Comparison of ENCODE assay signal across 26 mouse cellular contexts in genomic region chr9:42004140-42004539, GRCm38 (mm10).
A peak's percentile ranks its signal among the peaks of the same experiment; 100 is the strongest.
DNase-seq lines count a peak whose midpoint lies in the region; ATAC-seq lines count a peak whose summit lies in the region.
"Had no signal": no experiment of that assay in that cellular context is flagged by ENCODE, and none has a peak within 500 bp of the region (broad histone marks: within the 10 kb centered on the region; RNA-seq: fewer than 3 reads in every experiment).

No protein-coding gene starts in this region.

- no peak overlapping the region for H3K4me2 ChIP-seq in stomach, embryonic 16.5 days (ENCODE audit: low read depth, low read length)
- H3K4me2 ChIP-seq: heart, embryonic 15.5 days; limb, embryonic 15.5 days; liver, embryonic 15.5 days; lung, embryonic 15.5 days; midbrain, embryonic 13.5 days had no signal

- H3K9me3 ChIP-seq in embryonic facial prominence, embryonic 10.5 days: no peaks in the 10 kb centered on the region
- H3K9me3 ChIP-seq in stomach, embryonic 16.5 days (replicated peaks; ENCODE audit: control insufficient read depth, low read length): no peaks in the 10 kb centered on the region
- H3K9me3 ChIP-seq: heart, embryonic 15.5 days; limb, embryonic 15.5 days; liver, embryonic 15.5 days; lung, embryonic 15.5 days; megakaryocyte, embryonic 14.5 days; midbrain, embryonic 13.5 days had no signal

- peak; percentile 32 to 86 for DNase-seq in adrenal gland, adult (ENCODE audit: inconsistent age in 2 of 2, low spot score in 1 of 2)
- no peak for DNase-seq in adrenal gland, postnatal 4 days (ENCODE audit: low spot score in 2 of 2)
- DNase-seq in adrenal gland, adult 2 months: peak; percentile 70
- no peak for DNase-seq in embryonic facial prominence, embryonic 10.5 days (ENCODE audit: low spot score)
- no peak for DNase-seq in frontal cortex, postnatal 10 days (ENCODE audit: low spot score in 2 of 2)
- no peak for DNase-seq in left cerebral cortex, adult 11 months (ENCODE audit: low spot score)
- DNase-seq: cerebellum, adult 9-11 months; forebrain, postnatal 0 days; heart, postnatal 36 days; kidney, adult 18-20 months; kidney, postnatal 4 days; layer of hippocampus, adult 9-11 months; left cerebral cortex, postnatal 4 days; lung, postnatal 36 days; right cerebral cortex, postnatal 14 days; spleen, adult 18-20 months; thymus, postnatal 25 days had no signal

- H3K27ac ChIP-seq in embryonic facial prominence, embryonic 10.5 days (replicated peaks): peak overlapping the region; percentile 59
- H3K27ac ChIP-seq in stomach, embryonic 16.5 days (ENCODE audit: low read length): peak overlapping the region; percentile 25
- H3K27ac ChIP-seq: heart, embryonic 15.5 days; hindbrain, postnatal 0 days; left cerebral cortex, adult 2 months; limb, embryonic 15.5 days; liver, embryonic 15.5 days; lung, embryonic 15.5 days; midbrain, embryonic 13.5 days had no signal

- peaks cover 3% of the 10 kb centered on the region; the same call in 1 of the 2 replicates for H3K36me3 ChIP-seq in embryonic facial prominence, embryonic 10.5 days (replicated peaks)
- no peaks in the 10 kb centered on the region for H3K36me3 ChIP-seq in stomach, embryonic 16.5 days (ENCODE audit: control insufficient read depth, insufficient read depth, low read length)
- H3K36me3 ChIP-seq: heart, embryonic 15.5 days; liver, embryonic 15.5 days; midbrain, embryonic 13.5 days had no signal

- H3K27me3 ChIP-seq in embryonic facial prominence, embryonic 10.5 days (replicated peaks; ENCODE audit: low read depth, poor library complexity, severe bottlenecking): peaks cover 4% of the 10 kb centered on the region
- H3K27me3 ChIP-seq in stomach, embryonic 16.5 days (ENCODE audit: control insufficient read depth, insufficient read depth, low read length): no peaks in the 10 kb centered on the region
- H3K27me3 ChIP-seq: heart, embryonic 15.5 days; limb, embryonic 15.5 days; liver, embryonic 15.5 days; lung, embryonic 15.5 days; midbrain, embryonic 13.5 days had no signal

- WGBS in embryonic facial prominence, embryonic 10.5 days: 94% methylated on average over 4 of the region's 4 CpGs
- 60% methylated on average over 4 of the region's 4 CpGs for WGBS in stomach, embryonic 16.5 days

- H3K9ac ChIP-seq in stomach, embryonic 16.5 days (ENCODE audit: low read length): no peak overlapping the region; the same call in 1 of the 2 replicates
- H3K9ac ChIP-seq: forebrain, postnatal 0 days; heart, embryonic 15.5 days; limb, embryonic 15.5 days; liver, embryonic 15.5 days; lung, embryonic 15.5 days; midbrain, embryonic 13.5 days had no signal

- peaks cover 22% of the 10 kb centered on the region for H3K4me1 ChIP-seq in embryonic facial prominence, embryonic 10.5 days
- peaks cover 3% of the 10 kb centered on the region; the same call in 1 of the 2 replicates for H3K4me1 ChIP-seq in stomach, embryonic 16.5 days (ENCODE audit: control insufficient read depth, insufficient read depth, low read length)
- H3K4me1 ChIP-seq: heart, embryonic 15.5 days; liver, embryonic 15.5 days; lung, embryonic 15.5 days; megakaryocyte, embryonic 14.5 days had no signal

- H3K4me3 ChIP-seq in embryonic facial prominence, embryonic 10.5 days: no peak overlapping the region
- H3K4me3 ChIP-seq in stomach, embryonic 16.5 days (replicated peaks; ENCODE audit: low read length): no peak overlapping the region
- H3K4me3 ChIP-seq: heart, embryonic 15.5 days; left cerebral cortex, adult 2 months; limb, embryonic 15.5 days; liver, embryonic 15.5 days; lung, embryonic 15.5 days; megakaryocyte, embryonic 14.5 days; midbrain, embryonic 13.5 days had no signal

- no peak for ATAC-seq in stomach, embryonic 16.5 days (ENCODE audit: insufficient read depth, low FRiP score)
- ATAC-seq: forebrain, postnatal 0 days; hindbrain, postnatal 0 days; midbrain, embryonic 13.5 days had no signal

Comparison
In these comparisons a context has a peak if more than half of its experiments do, and no peak if none do; other contexts are left out.
1. DNase-seq: peak in adrenal gland, adult (2 of 2) and adrenal gland, adult 2 months (single experiment); none in adrenal gland, postnatal 4 days (0 of 2), embryonic facial prominence, embryonic 10.5 days (single experiment), frontal cortex, postnatal 10 days (0 of 2) and left cerebral cortex, adult 11 months (single experiment).